Mouse (Mus musculus) right cerebral cortex, postnatal 10 days (tissue): ENCODE measurements around the gene Clasp1.
A peak's percentile ranks its signal among the peaks of the same experiment; 100 is the strongest.

Experiments
- DNase-seq, 2 experiments: peaks; one replicate each; pipeline ENCODE4 v3.0.0; 2021; ENCODE audit warnings: low spot score in 2 of 2

Gene Clasp1

DNA sequence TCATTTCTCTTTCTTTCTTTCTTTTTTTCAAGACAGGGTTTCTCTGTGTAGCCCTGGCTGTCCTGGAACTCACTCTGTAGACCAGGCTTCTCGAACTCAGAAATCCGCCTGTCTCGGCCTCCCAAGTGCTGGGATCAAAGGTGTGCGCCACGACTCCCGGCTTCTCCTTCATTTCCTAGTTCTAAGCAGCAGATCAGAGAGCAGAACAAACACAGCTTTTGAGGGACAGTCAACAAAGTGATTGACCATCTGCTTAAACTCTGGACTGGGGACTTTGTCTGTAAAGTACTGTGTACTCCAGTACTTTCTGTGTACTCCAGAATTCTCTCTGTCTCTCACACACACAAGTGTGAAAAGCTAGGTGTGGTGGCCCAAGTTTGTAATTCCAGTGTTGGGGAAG is 14.1 kb downstream of the Clasp1 start:
- DNase-seq = no peak

DNA sequence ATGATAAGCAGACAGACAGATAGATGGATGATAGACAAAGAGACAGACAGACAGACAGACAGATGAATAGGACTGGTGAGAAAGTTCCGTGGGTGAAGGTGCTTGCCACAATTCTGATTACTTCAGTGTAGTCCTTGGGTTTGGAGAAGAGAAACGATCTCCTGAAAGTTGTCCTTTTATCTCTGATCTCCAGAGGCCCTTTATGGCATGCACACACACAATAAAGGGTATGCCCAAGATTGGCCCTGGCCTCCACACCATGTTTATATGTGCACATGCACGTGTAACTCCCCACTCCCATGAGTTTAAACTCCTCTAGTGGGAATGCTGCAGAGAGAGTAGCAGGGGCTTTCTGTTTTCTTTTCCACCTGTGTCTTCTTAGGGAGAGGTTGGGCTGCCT is 14.6 kb downstream of the Clasp1 start:
- no peak for DNase-seq

DNA sequence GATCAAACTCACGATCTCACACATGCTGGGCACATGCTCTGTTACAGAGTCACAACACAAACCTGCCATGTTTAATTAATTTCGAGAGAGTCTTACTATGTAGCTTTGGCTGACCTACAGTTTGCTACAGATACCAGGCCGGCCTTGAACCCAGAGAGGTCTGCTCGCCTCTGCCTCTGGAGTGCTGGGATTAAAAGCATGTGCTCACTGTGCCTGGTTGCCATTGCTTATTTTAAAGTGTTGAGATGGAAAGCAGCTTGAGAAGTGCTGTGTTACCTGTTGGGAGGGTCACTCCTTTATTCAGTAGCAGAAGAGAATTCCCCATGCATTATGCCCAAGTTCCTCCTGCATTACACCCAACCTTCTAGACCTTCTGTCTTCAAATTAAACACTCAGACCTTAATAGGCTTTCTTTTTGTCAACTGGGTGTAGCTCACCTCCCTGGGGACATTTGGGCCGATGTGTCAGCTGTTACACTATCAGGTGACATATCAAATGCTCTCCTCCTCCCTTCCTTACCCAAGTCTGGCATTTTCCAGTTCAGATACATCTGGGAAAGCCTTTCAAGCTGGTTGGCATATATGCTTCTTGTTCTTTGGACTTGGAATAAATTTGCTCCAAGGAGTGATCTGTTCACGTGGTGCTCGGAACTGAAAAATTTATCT is 18.9 kb downstream of the Clasp1 start:
- no peak for DNase-seq

DNA sequence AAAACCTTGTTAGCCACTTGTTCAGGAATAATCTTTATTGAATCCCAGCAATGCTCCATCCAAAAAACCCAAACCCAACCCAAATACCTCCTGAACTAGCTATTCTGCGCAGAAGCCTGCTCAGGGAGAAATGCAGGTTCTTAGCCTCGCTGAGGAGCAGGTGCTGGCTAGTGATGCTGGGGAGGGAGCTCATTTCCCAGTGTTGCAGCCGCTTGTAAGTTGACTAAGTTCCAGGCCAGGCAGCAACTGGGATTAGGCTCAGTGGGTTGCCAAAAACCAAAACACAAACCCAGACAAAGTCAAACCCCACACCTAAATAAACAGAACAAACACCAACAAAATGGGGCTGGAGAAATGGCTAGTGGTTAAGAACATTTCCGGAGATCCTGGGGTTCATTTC is 20.4 kb downstream of the Clasp1 start:
- no peak for DNase-seq

DNA sequence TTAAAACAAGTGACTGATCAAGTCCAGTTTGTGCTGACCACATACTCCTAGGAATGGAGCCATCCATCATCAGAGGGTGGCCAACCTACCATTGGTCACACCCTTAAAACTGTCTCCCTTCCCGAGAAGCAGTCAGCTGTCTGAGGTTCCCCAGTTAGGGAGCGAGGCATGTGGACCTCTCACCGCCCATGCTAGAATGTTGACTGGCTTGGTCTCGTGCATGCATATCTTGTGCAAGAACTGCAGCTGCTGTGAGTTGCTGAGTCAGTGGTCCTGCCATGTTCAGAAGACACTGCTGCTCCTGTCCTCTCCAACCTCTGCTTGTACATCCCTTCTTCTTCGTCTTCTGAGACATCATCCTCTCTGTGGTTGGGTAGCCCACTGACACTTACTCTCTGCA is 22.0 kb downstream of the Clasp1 start:
- DNase-seq = no peak

DNA sequence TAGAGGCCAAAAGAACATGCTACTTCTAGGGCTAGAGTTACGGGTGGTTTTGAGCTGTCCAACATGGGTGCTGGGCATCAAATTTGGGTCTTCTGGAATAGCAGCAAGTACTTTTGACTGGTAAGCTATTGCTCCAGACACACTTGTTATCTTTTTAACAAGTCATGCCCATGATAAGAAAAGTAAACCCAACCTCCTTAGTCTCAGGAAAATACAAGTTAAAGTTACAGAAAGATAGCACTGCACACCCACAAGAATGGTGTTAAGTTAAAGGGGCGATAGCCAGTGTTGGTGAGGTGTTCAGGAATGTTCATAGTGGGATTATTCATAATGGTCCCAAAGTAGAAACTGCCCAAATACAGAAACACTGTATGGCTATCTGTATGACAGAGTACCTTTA is 24.3 kb downstream of the Clasp1 start:
- DNase-seq = no peak

DNA sequence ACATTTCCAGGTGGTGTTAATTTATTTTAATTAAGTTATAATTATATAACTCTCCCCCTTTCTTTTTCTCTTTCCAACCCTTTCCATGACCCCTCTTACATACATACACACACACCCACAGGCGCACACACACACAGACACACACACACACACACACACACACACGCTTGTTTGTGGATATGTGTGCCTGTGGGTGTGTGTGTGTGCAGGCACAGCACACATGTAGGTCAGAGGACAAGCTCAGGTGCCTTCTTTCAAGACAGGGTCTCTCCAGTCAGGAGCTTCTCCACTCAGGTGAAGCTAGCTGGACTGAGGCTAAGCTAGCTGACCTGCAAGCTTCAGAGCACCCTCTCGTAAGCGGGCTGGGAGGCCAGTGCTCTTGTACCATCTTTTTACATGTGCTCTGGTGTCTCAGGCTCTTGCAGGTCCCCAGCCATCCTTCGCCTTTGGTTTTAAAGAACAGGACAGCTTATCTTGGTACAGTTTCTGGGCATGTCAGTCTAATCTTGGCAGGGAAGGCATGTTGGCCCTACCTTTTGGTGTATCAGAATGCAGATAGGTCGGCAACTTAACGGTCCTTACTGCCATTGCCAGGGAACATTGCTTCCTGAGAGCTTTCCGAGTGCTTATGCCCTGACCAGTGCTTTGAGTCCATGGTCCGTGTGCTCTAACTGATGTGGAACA is 28.3 kb downstream of the Clasp1 start:
- DNase-seq = no peak

DNA sequence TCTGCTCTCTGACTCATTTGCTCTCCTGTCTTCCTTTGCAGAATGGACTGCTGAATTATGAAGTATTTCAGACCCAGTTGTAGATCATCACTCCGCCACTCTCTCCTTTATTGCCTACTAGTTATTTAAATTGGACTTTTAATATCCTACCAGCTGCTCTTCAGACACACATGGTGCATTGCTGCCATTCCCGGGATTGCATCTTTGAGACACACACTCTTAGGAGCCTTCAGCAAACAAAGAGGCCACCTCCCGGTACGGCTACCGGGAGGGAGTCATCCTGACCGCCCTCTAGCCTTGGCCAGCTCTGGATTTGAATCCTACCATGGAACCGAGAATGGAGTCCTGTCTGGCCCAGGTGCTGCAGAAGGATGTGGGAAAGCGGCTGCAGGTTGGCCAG is 30.5 kb downstream of the Clasp1 start:
- DNase-seq = no peak

DNA sequence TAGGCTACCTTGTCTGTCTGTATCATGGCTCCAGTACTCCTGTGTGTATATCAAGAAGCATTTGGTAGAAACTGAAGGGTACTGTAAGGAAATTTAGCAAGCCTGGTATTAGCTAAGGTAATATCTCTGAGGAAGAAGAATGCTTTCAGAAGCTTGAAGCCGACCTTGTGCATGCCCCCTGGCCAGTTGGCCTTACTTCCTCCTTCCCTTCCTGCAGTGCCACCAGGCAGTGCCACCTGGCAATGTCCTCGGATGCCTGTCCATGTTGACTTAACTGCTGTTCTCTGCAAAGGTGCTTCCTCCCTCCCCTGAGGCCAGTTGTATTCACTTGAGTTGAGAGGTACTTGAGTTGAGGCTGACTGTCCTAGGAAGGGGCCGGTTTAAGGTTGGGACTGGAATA is 32.3 kb downstream of the Clasp1 start:
- DNase-seq = no peak

DNA sequence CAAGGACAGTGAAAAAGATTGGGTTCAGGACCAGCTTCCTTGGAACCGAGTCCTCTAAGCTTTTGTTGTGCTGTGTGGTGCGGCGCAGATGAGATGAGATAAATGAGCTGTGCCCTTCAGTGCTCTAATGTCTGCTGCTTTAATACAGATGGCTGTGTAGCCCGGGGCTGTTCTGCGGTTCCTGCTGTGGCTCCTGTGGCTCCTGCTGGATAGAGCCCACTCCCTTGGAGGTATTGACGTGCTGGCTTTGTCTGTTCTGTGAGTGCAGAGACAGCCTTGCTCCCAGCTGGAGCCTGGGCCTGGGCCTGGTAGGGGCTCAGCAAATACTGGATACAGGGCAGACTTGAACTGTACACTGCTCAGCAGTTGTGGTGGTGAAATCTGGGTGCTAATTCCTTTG is 34.0 kb downstream of the Clasp1 start:
- no peak for DNase-seq

DNA sequence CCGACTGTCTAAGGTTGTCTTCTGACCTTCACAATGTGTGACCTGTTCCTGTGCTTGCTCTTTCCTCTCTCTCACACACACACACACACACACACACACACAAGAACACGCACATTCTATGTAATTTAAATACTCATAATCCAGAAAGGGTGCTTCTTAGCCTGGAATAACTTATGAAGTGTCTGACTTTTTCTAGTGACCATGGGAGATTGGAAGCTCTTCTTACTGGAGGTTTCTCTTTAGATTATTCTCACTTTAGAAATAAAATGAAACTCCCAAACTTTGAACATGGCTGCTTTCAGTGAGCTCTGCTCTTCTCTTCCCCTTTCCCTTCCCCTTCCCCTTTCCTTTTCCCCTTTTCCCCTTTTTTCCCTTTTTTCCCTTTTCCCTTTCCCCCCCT is 37.1 kb downstream of the Clasp1 start:
- no peak for DNase-seq

DNA sequence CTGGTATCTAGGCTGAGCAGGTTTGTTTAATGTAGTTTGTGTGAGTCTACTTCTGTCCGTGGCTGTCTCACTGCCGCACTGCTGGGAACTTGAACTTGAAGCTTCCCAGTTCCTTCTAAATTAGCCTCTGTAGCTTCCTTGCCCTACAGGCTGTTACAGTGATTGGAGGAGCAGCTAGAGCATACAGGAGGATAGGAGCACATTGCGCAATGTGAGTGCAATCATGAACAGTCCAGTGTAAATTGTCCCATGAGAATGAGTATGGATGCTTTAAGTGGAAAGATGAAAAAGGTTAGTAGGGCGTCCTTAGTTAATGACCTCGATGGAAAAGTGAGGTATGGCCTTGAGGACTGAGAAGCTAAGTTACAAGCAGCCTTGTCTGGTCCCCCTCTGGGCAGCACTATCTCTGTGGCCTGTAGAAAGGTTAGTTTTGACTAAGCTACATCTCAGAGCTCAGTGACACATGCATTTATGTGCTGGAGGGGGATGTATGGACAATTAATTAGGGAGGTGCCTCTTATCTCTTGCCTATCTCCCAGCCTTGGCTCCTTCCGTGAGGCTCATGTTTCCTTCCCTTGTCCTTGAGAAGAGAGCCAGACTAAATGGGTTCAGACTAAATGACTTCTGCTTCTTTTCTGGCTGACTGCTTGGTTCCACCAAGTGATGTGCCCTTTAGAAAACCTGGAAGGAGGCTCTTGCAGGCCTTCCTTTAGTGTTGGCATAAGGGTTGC is 39.7 kb downstream of the Clasp1 start:
- DNase-seq = no peak

DNA sequence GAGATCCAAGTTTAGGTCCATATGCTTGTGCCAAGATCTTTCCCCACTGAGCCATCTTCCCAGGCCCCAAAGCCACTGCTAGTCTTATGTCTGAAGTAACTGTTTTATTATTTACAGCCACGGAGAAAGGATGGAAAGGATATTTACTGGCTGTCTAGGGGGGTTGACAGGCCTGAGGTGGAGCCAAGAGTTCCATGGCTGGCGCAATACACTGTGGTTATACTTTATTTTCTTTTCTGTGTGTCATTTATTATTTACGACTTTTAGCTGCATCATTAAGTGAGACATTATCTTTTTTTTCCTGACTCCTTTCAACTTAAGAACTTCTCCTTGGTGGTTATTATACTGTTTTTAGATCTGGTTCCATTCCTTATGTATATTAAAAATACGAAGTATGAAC is 42.7 kb downstream of the Clasp1 start:
- DNase-seq = no peak

DNA sequence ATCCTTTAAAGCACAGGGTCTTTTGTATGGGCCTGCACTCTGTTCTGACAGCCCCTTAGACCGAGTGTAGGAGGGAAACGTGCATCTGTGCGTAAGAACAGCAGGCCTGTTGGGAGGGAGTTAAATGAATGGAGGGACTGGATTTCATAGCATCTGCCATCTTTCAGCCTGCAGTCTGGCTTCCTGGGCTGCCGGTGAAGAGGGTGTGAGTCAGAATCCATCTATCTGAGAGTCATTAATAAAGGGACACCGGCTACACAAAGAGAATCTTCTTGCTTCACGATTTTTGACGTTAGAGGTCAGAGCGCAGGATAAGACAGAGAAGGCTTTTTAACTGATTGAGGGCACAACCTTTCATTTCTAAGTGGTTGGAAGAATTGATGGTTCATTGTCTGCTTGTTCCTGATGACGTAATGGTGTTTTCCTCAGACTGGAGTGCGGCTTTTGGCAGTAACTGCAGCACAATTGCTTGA is 46.2 kb downstream of the Clasp1 start:
- peak in 1 of 2 experiments; percentile 55 for DNase-seq

DNA sequence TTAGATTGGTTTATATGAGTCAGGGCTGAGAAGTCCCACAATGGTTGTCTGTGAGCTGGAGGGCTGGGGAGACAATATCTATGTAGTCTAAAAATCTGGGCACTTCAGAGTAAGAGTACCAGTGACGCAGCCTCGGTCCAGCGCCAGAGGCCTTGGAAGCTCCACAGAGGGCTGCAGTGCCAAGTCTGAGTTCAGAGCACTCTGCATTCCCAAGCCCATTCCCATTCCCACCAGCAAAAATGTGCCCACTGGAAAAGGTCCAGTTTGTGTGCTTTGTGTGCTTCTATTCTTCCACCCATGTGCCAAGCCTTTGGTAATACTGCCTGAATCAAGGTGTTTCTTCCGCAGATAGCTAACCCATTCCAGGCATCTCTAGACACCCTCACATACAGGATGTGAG is 49.0 kb downstream of the Clasp1 start:
- peak; percentile 69 to 71 for DNase-seq

DNA sequence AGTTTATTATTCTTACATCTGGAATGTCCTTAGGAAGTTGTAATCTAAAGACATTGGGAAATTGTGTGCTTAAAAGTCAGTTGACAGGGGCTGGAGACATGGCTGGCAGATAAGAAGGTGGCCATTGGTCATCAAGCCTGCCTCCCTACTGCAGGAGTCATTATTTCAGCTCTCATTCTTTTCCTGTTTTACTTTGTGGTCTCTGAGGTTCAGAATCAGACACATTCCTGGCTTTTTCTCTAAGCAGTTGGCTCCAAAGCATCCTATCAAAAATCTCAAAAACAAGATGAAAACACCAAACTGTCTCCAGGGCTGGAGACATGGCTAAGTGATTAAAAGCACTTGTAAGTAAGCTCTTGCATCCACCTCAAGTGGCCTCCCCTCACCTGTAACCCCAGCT is 49.5 kb downstream of the Clasp1 start:
- no peak for DNase-seq

DNA sequence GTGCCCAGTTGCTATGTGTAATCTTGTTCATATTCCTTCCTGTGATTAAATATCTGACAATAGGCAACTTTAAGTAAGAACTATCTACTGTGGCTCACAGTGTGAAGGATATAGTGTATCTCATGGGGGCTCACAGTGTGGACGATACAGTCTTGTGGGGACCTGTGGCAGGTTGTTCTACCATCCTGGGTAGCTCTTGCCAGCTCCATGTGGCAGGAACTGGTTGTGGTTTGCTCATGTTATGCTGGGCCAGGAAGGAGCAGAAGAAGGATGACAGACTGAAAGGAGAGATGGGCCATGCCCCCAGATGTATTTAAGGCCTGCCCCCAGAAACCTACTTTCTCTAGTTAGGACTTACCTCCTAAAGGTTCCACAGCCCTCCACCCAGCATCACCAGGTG is 51.7 kb downstream of the Clasp1 start:
- no peak for DNase-seq

DNA sequence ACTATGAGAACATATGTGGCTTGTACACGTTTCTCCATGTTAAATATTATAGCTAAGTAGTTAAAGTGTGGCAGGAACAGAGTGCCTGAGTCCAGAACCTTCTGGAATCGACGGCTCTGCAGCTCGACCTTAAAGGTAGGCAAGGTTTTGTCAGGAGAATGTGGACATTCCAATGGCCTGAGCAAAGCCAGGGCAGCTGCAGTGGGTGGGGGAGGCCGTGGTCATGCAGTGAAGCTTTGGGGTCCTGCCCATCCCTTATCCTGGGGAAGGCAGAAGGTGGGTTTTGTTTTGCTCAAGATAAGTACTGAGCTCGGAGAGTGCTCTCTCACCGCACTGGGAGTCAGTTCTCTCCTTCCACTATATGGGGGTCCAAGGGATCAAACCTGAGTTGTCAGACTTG is 55.6 kb downstream of the Clasp1 start:
- no peak for DNase-seq

DNA sequence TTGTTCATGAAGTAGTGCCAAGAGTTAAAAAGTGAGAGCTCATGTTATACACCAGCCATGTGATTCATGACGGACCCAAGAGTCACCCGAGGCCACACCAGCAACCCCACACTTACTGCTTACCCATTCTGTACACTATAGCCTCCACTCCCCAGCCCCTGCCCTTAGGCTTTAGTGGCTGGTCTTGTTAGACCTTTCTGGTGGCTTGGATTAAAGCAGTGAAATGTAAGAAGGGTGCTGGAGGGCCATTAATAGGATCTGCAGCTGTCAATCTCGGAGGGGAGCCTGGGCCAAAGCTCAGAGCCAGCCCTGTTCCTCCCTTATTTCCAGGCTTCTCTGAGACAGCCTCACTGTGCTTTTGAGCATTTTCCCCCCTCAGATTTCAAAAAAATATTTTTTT is 56.1 kb downstream of the Clasp1 start:
- no peak for DNase-seq

DNA sequence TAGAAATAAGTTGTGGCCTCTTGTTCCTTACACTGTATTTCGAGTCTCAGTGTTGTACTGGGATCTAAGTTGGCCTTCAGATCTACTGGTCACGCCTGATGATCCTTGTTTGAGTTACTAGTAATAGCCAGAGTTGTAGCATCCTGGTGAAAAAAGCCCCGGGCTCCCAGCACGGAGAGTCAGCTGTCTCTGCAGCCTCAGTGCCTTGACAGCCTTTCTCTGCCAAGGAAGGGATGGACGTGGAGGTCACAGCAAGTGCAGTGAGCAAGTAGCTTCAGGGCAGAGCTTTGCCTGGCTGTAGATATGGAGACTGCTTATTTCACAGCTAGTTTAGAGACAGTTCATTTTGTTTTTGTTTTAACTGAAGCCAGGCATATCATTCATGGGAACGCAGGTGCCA is 56.6 kb downstream of the Clasp1 start:
- no peak for DNase-seq

DNA sequence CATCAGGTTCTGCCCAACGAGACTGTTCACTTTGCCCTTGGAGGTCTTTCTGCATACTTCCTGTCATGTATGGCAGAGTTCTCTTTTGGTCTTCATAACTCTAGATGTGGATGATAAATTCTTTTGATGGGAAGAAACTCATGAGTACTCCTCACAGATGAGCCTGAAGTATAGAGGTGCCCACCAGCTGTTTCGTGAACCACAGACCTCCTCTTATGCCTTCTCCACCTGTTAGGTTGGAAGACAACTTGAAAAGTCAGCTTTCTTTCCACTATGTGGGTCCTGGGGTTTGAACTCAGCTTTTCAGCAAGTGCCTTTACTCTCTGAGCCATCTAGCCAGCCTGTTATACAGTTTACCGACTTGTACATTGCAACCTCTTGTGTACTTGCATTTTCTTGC is 57.1 kb downstream of the Clasp1 start:
- no peak for DNase-seq

DNA sequence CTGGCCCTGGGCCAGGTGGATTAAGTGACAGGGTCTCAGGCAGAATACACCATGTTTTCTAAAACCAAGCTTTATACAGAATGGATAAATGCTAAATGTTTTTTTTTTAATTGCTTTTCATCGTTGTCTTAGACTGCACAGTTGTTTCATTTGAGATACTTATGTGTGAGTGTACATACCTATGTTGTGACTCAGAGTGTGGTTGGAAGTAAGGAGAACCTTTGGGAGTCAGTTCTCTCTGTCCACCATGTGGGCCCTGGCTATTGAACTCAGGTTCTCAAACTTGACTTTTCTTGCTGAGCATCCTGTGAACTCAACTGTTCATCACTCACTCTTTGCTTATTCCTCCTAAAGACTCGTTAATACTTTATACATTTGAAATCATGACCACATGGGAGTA is 58.3 kb downstream of the Clasp1 start:
- DNase-seq = no peak

DNA sequence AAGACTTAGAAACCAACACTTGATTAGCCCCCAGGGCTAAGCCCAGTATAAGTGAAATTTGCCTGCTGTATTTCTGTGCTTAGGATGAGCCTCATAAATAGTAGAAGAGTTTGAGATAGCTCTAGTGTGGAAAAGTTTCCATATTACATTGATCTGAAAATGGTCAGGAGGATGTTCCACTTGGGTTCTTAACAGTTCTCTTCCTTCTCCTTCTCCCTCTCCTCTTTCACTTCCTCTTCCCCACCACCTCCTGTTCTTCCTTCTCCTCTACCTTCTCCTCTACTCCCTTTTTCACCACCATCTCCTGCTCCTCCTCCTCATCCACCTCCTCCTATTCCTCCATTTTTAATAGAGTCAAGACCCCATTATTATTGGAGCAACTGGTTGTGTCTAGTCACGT is 59.4 kb downstream of the Clasp1 start:
- no peak for DNase-seq
